Mouse (Mus musculus) embryonic facial prominence, embryonic 13.5 days (tissue): ENCODE data around the gene Atn1. TPM values are rescaled to one million over a fixed set of nuclear protein-coding genes. Genes with fewer than 3 reads are reported as not detected.

Experiments
- ATAC-seq: fragments of 200-750 bp; cut with Nextera tagmentation; 2 replicates; pipeline ENCODE4 v1.8.0; 2017; ENCODE audit warnings: low read depth; ENCODE audit not compliant: insufficient number of reproducible peaks, insufficient read depth, low FRiP score, low TSS enrichment
- H3K27ac ChIP-seq: fragments of 300-500 bp; sonication (generic); 2 replicates; pipeline ENCODE4 v1.5.1; 2015; ENCODE audit warnings: moderate library complexity, mild to moderate bottlenecking, inconsistent platforms
- H3K27me3 ChIP-seq: fragments of 300-500 bp; sonication (generic); 2 replicates; pipeline ENCODE4 v1.6.1; 2015; ENCODE audit warnings: mild to moderate bottlenecking, inconsistent platforms
- H3K36me3 ChIP-seq: fragments of 300-500 bp; sonication (generic); 2 replicates; pipeline ENCODE4 v1.6.1; 2015; ENCODE audit warnings: mild to moderate bottlenecking, inconsistent platforms
- H3K4me1 ChIP-seq: fragments of 300-500 bp; sonication (generic); 2 replicates; pipeline ENCODE4 v1.6.1; 2015; ENCODE audit warnings: inconsistent platforms
- H3K4me2 ChIP-seq: fragments of 300-500 bp; sonication (generic); 2 replicates; pipeline ENCODE4 v1.6.1; 2015; ENCODE audit warnings: moderate library complexity, mild to moderate bottlenecking, inconsistent platforms
- H3K4me3 ChIP-seq: fragments of 300-500 bp; sonication (generic); 2 replicates; pipeline ENCODE4 v1.5.1; 2015; ENCODE audit warnings: mild to moderate bottlenecking, inconsistent platforms
- H3K9ac ChIP-seq: fragments of 300-500 bp; sonication (generic); 2 replicates; pipeline ENCODE4 v1.6.1; 2015; ENCODE audit warnings: mild to moderate bottlenecking, inconsistent platforms
- H3K9me3 ChIP-seq: fragments of 300-500 bp; sonication (generic); 2 replicates; pipeline ENCODE4 v1.6.1; 2016; ENCODE audit warnings: inconsistent platforms
- WGBS: fragments of 180-500 bp; shearing (Covaris S2); methylation state at CpG from one replicate; pipeline ENCODE4 v1.1.7; 2015; ENCODE audit warnings: mixed read lengths; 5-methylcytosine and 5-hydroxymethylcytosine counted together
- polyA plus RNA-seq: library from polyadenylated mRNA; unstranded; fragments of >200 nt; fragmentation: Nextera tagmentation; extraction: Ambion mirVana; gene quantifications from 2 replicates; pipeline ENCODE4 v1.2.1, GENCODE M21; 2015

The Atn1 gene
- polyA plus RNA-seq, 1 experiment from 2014 or later, result 22.2 TPM

DNA sequence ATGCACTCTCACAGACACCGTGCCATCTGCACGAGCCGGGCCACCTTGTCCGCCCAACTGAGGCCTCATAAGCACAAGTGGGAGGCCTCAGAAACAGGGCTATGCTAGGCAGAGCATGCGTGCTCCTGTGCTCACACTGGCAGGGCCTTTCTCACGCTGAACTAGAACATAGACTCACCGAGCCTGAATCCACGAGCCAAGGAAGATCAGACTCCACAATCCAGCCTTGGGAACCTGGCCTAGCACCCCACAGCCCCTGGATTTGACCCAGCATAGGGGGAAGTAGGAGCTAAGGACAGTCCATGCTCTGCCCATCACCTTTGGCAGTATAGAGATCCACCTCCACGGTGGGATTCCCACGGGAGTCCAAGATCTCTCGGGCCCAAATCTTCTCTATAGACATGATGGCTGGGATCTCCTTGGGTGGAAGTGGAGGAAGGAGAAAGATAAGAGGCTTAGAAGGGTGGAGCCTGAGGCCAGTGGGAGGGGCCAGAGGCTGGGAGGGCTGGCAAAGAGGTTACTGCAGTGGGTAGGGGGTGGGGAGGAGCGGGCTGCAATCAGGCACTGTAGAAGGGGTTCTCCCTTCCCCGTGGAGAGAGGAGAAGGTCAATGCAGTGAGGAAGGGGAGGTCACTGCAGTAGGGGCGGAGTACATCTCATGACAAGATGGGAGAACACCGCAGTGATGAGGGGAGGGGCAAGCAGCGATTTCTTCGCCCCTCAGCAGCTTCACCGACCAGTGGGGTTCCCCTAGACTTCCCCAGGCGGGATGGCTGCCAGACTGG lies 11.8 kb upstream of the Atn1 start:
- Histone ChIP-seq H3K9ac (peak overlapping the region; percentile 77), H3K36me3 (0 out of 2 replicates have a peak, but pooled peaks cover 4% of the 10 kb centered on the region), H3K4me2 (peak overlapping the region; percentile 92), H3K4me3 (peak overlapping the region; percentile 61), H3K9me3 (no peaks in the 10 kb centered on the region), H3K4me1 (peaks cover 30% of the 10 kb centered on the region), H3K27me3 (peaks cover 16% of the 10 kb centered on the region), H3K27ac (no peak overlapping the region)
- ATAC-seq, result no peak
- 22% methylated on average over 19 of the region's 19 CpGs for WGBS

DNA sequence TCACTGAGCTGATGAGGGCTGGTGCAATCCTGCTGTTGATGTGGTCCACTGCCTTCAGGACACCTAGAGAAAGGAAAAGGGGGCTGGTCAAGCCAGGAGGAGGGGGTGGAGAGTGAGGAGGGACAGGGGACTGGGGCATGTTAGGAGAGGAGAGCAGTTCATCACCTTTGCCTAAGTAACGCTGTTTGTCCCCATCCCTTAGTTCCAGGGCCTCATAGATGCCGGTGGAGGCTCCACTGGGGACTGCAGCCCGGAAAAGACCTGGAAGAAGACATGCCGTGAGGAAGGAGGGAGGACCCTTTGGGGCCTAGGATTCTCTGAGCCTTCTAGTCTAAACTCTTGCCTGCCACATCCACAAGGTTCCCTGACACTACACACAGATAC lies 11.2 kb upstream of the Atn1 start:
- no peaks in the 10 kb centered on the region for H3K9me3 ChIP-seq
- peaks cover 30% of the 10 kb centered on the region for H3K4me1 ChIP-seq
- H3K9ac ChIP-seq, result peak overlapping the region; percentile 36; the same call in 1 of the 2 replicates
- peak overlapping the region; percentile 92 for H3K4me2 ChIP-seq
- H3K27ac ChIP-seq, result no peak overlapping the region
- H3K36me3 ChIP-seq, result 0 out of 2 replicates have a peak, but pooled peaks cover 4% of the 10 kb centered on the region
- no peak for ATAC-seq
- H3K4me3 ChIP-seq, result no peak overlapping the region; the same call in 1 of the 2 replicates
- 33% methylated on average over 4 of the region's 4 CpGs for WGBS
- H3K27me3 ChIP-seq, result peaks cover 16% of the 10 kb centered on the region

- Histone ChIP-seq H3K27me3 (peaks cover 16% of the 10 kb centered on the region), H3K4me2 (no peak overlapping the region), H3K4me1 (peaks cover 30% of the 10 kb centered on the region), H3K9ac (no peak overlapping the region), H3K27ac (no peak overlapping the region), H3K4me3 (no peak overlapping the region), H3K9me3 (no peaks in the 10 kb centered on the region), H3K36me3 (0 out of 2 replicates have a peak, but pooled peaks cover 4% of the 10 kb centered on the region)
- 77% methylated on average over 7 of the region's 7 CpGs for WGBS
- no peak for ATAC-seq
These were observed 9.6 kb upstream of the Atn1 start for GRCm38 (mm10) chr6:124765951-124766350.

GRCm38 (mm10) chr6:124759259-124759658 lies 2.9 kb upstream of the Atn1 start:
- WGBS, result 3% methylated on average over 5 of the region's 5 CpGs
- Histone ChIP-seq H3K4me3 (peak overlapping the region; percentile 76; the same call in 1 of the 2 replicates), H3K9ac (peak overlapping the region; percentile 97; the same call in 1 of the 2 replicates), H3K4me1 (peaks cover 35% of the 10 kb centered on the region), H3K27me3 (no peaks in the 10 kb centered on the region), H3K36me3 (no peaks in the 10 kb centered on the region), H3K9me3 (no peaks in the 10 kb centered on the region), H3K4me2 (peak overlapping the region; percentile 68), H3K27ac (peak overlapping the region; percentile 99)
- ATAC-seq, result no peak

DNA sequence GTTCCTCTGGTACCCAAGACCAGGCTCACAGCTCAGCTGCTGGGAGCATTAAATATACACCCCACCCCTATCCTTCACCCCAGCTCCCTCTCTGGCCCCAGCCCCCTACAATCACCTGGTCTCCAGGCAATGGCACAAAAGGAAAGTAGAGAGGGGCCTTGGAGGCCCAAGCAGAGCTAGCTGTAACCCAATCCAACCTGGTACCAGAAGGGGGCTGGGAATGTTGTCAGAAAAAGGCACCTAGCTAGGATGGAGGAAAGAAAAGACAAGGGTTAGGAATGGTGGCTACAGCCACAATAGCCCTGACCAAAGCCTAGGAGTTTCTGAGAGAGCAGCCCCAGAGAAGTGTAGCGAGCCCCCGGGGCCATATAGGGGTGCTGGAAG lies 2.5 kb upstream of the Atn1 start:
- Histone ChIP-seq H3K9me3 (no peaks in the 10 kb centered on the region), H3K27ac (peak overlapping the region; percentile 99), H3K9ac (peak overlapping the region; percentile 97; the same call in 1 of the 2 replicates), H3K4me3 (peak overlapping the region; percentile 76), H3K27me3 (no peaks in the 10 kb centered on the region), H3K4me2 (peak overlapping the region; percentile 68), H3K36me3 (no peaks in the 10 kb centered on the region), H3K4me1 (peaks cover 39% of the 10 kb centered on the region)
- ATAC-seq, result no peak
- WGBS, result 37% methylated on average over 2 of the region's 2 CpGs

- Histone ChIP-seq H3K27ac (peak overlapping the region; percentile 99), H3K27me3 (no peaks in the 10 kb centered on the region), H3K4me2 (peak overlapping the region; percentile 68), H3K4me1 (peaks cover 46% of the 10 kb centered on the region), H3K36me3 (0 out of 2 replicates have a peak, but pooled peaks cover 3% of the 10 kb centered on the region), H3K9ac (peak overlapping the region; percentile 97), H3K9me3 (no peaks in the 10 kb centered on the region), H3K4me3 (peak overlapping the region; percentile 76)
- 27% methylated on average over 5 of the region's 5 CpGs for WGBS
- no peak for ATAC-seq
These were observed 1.9 kb upstream of the Atn1 start for GRCm38 (mm10) chr6:124757909-124758848.

- ATAC-seq, result no peak
- Histone ChIP-seq H3K36me3 (peaks cover 9% of the 10 kb centered on the region; the same call in 1 of the 2 replicates), H3K9ac (peak overlapping the region; percentile 97), H3K4me3 (peak overlapping the region; percentile 76), H3K4me1 (peaks cover 52% of the 10 kb centered on the region), H3K4me2 (peak overlapping the region; percentile 68), H3K27me3 (no peaks in the 10 kb centered on the region), H3K9me3 (no peaks in the 10 kb centered on the region), H3K27ac (peak overlapping the region; percentile 99)
- 1% methylated on average over 5 of the region's 5 CpGs for WGBS
These were observed 1.1 kb upstream of the Atn1 start for GRCm38 (mm10) chr6:124757351-124757880.

DNA sequence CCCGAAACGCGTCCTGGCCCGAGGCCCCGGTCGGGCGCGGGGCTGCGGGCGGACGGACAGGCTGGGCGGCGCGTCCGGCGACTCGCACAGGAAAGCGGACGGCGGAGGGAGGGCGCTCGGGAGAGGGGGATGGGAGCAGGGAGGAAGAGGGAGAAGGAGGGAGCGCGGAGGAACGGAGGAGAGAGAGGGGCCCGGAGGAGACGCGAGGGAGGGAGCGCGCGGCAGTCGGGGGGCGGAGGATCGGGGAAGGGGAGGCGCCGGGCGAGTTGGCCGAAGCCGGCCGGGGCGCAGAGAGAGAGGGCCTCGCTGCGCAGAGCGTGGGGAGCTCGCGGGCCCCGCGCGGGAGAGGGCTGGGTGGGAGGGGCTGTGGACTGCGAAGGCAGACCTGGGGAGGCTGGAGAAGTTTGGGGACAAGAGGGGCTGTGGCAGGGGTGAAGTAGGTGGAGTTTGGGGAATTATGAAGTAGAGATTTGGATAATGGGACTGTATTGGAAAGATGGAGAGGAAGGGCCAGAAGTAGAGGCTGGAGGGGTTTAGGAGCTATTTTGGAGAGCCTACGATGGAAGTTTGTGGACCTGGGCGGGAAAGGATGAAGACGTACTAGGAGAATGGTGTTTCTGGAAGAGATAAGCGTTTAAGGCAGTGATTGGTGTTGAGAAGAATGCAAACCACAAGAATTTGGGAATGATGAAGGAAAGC lies 477 bp upstream of the Atn1 start:
- H3K36me3 ChIP-seq, result peaks cover 14% of the 10 kb centered on the region; the same call in 1 of the 2 replicates
- H3K4me3 ChIP-seq, result peak overlapping the region; percentile 76
- peaks cover 52% of the 10 kb centered on the region for H3K4me1 ChIP-seq
- WGBS, result under 1% methylated on average over 51 of the region's 54 CpGs
- ATAC-seq, result peak; percentile 70
- H3K4me2 ChIP-seq, result peak overlapping the region; percentile 68
- no peaks in the 10 kb centered on the region for H3K9me3 ChIP-seq
- H3K27ac ChIP-seq, result peak overlapping the region; percentile 99
- peak overlapping the region; percentile 97 for H3K9ac ChIP-seq
- H3K27me3 ChIP-seq, result no peaks in the 10 kb centered on the region

DNA sequence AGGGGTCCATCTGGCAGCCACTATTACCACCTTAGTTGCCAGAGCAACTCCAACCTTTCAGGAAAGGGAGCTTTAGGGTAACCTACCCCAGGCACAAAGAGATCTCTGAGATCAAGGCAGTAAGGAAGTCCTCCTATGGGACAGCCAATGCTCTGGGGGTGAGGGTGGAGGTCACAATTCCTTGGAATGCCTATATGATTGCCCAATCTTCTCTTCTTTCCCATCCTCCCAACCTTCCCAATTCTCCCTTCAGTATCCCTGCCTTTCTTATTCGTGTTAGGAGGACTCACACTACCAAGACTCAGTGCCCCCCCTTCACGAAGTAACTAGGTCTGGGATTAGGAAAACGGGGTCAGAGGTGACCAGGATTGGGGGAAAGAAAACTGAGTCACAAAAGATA lies 1.0 kb downstream of the Atn1 start:
- H3K36me3 ChIP-seq, result peaks cover 14% of the 10 kb centered on the region; the same call in 1 of the 2 replicates
- H3K4me3 ChIP-seq, result peak overlapping the region; percentile 76
- peaks cover 52% of the 10 kb centered on the region for H3K4me1 ChIP-seq
- no peaks in the 10 kb centered on the region for H3K9me3 ChIP-seq
- H3K27ac ChIP-seq, result peak overlapping the region; percentile 99
- ATAC-seq, result no peak
- 3% methylated on average over 3 of the region's 3 CpGs for WGBS
- H3K27me3 ChIP-seq, result no peaks in the 10 kb centered on the region
- H3K4me2 ChIP-seq, result peak overlapping the region; percentile 68
- peak overlapping the region; percentile 97 for H3K9ac ChIP-seq

DNA sequence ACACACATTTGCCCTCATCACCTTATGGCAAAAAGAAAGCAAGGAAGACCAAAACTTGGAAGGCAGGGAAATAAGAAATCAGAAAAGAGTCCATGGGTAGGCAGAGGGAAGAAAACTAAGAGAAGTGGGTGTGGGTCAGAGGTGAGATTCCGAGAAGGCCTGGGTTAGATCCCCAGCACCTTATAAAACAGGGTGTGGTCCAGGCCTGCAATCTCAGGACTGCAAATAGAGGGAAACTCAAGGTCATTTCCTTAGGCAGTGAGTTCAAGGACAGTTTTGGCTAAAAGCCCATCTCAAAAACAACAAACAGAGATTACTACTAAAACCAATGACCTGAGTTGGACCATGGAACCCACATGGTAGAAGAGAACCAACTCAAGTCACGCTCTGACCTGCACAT lies 2.5 kb downstream of the Atn1 start:
- no peak for ATAC-seq
- Histone ChIP-seq H3K9me3 (no peaks in the 10 kb centered on the region), H3K4me3 (no peak overlapping the region), H3K4me2 (peak overlapping the region; percentile 68; the same call in 1 of the 2 replicates), H3K4me1 (peaks cover 45% of the 10 kb centered on the region), H3K36me3 (peaks cover 28% of the 10 kb centered on the region), H3K9ac (no peak overlapping the region), H3K27me3 (no peaks in the 10 kb centered on the region), H3K27ac (no peak overlapping the region)
- WGBS, result 84% methylated on average over 2 of the region's 2 CpGs

- Histone ChIP-seq H3K27me3 (no peaks in the 10 kb centered on the region), H3K36me3 (peaks cover 54% of the 10 kb centered on the region), H3K9me3 (no peaks in the 10 kb centered on the region), H3K4me1 (peaks cover 48% of the 10 kb centered on the region), H3K9ac (no peak overlapping the region), H3K4me2 (no peak overlapping the region), H3K4me3 (no peak overlapping the region), H3K27ac (no peak overlapping the region)
- WGBS, result 88% methylated on average over 8 of the region's 8 CpGs
- ATAC-seq, result no peak
These were observed 5.9 kb downstream of the Atn1 start for GRCm38 (mm10) chr6:124750405-124750804.
